Mouse (Mus musculus) midbrain, embryonic 11.5 days (tissue): ENCODE results near the gene Efcab12. TPM values are rescaled to one million over a fixed set of nuclear protein-coding genes. Genes with fewer than 3 reads are reported as not detected.
"Not testable (repeated sequence)": the region's sequence is repeated elsewhere in the genome, so short reads cannot be mapped to it uniquely, and the experiment has no call there.

Experiments
- ATAC-seq: fragments of 200-750 bp; cut with Nextera tagmentation; 2 replicates; pipeline ENCODE4 v1.8.0; 2017; ENCODE audit warnings: moderate TSS enrichment, moderate library complexity; ENCODE audit not compliant: low FRiP score
- DNase-seq: peaks from one replicate; pipeline ENCODE4 v3.0.0; 2015; ENCODE audit warnings: low spot score; ENCODE audit errors: missing footprints
- H3K27ac ChIP-seq: fragments of 300-500 bp; sonication (generic); 2 replicates; pipeline ENCODE4 v1.5.1; 2014; ENCODE audit warnings: low read depth, low read length
- H3K27me3 ChIP-seq: fragments of 300-500 bp; sonication (generic); 2 replicates; pipeline ENCODE4 v1.6.1; 2014; ENCODE audit warnings: mild to moderate bottlenecking, low read length, moderate library complexity, mixed read lengths; ENCODE audit not compliant: control insufficient read depth, insufficient read depth
- H3K36me3 ChIP-seq: fragments of 300-500 bp; sonication (generic); 2 replicates; pipeline ENCODE4 v1.6.1; 2014; ENCODE audit warnings: mild to moderate bottlenecking, low read length, moderate library complexity, mixed read lengths; ENCODE audit not compliant: control insufficient read depth, insufficient read depth
- H3K4me1 ChIP-seq: fragments of 300-500 bp; sonication (generic); 2 replicates; pipeline ENCODE4 v1.6.1; 2014; ENCODE audit warnings: low read length; ENCODE audit not compliant: control insufficient read depth, insufficient read depth
- H3K4me2 ChIP-seq: fragments of 300-500 bp; sonication (generic); 2 replicates; pipeline ENCODE4 v1.6.1; 2014; ENCODE audit warnings: mild to moderate bottlenecking, moderate library complexity
- H3K4me3 ChIP-seq: fragments of 300-500 bp; sonication (generic); 2 replicates; pipeline ENCODE4 v1.5.1; 2014; ENCODE audit warnings: low read depth, low read length
- H3K9ac ChIP-seq: fragments of 300-500 bp; sonication (generic); 2 replicates; pipeline ENCODE4 v1.6.1; 2014; ENCODE audit warnings: low read length
- H3K9me3 ChIP-seq: fragments of 300-500 bp; sonication (generic); 2 replicates; pipeline ENCODE4 v1.6.1; 2016; ENCODE audit warnings: low read length; ENCODE audit not compliant: control insufficient read depth
- WGBS: fragments of 180-500 bp; shearing (Covaris S2); extraction: QIAGEN DNeasy Blood & Tissue Kit; methylation state at CpG from one replicate; pipeline ENCODE4 v1.1.7; 2014; 5-methylcytosine and 5-hydroxymethylcytosine counted together
- polyA plus RNA-seq: library from polyadenylated mRNA; unstranded; fragments of >200 nt; fragmentation: Nextera tagmentation; extraction: Ambion mirVana; gene quantifications from 2 replicates; pipeline ENCODE4 v1.2.1, GENCODE M21; 2014

Efcab12 gene
- polyA plus RNA-seq, 1 experiment from 2014 or later = 1.7 TPM

DNA sequence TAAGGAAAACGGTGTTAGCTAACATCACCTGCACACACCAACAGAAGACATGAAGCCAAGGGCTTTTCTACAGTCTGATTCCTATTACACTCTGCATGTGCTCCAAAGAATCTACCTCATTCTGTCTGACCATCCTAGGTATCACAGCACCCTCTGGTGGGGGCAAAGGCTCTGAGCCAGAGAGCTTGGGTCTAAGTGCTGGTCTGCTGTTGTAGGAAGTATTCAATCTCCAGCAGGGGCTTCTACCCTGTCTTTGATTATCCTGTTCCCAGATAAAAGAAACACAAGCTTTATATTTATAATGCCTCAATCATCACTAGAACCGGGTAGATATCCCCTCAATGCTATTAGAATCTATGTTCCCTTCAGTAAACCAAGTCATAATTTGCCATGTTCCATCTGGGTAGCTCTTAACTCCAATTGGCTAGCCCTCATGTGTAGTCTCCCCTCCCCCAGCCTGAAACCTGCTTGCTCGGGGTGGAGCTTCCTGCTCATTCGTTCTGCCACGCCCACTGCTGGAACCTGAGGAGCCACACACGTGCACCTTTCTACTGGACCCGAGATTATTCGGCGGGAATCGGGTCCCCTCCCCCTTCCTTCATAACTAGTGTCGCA is 14.3 kb downstream of the Efcab12 start:
- peak overlapping the region; percentile 1; the same call in 1 of the 2 replicates for H3K4me2 ChIP-seq
- H3K4me1 ChIP-seq, H3K4me3 ChIP-seq, H3K9ac ChIP-seq, H3K27ac ChIP-seq, H3K36me3 ChIP-seq, H3K9me3 ChIP-seq, H3K27me3 ChIP-seq: not testable (repeated sequence)
- DNase-seq (peak; percentile 95), ATAC-seq (peak; percentile 89)
- 2% methylated on average over 4 of the region's 11 CpGs for WGBS

- H3K9ac ChIP-seq = no peak overlapping the region
- H3K4me2 ChIP-seq = no peak overlapping the region
- no peak overlapping the region for H3K27ac ChIP-seq
- no peaks in the 10 kb centered on the region for H3K9me3 ChIP-seq
- no peak overlapping the region for H3K4me3 ChIP-seq
- no peaks in the 10 kb centered on the region for H3K27me3 ChIP-seq
- no peak for DNase-seq
- no peak for ATAC-seq
- H3K36me3 ChIP-seq = no peaks in the 10 kb centered on the region
- WGBS = 89% methylated on average over 8 of the region's 8 CpGs
- H3K4me1 ChIP-seq = no peaks in the 10 kb centered on the region
Observed at GRCm38 (mm10) chr6:115821216-115821993, 16.8 kb downstream of the Efcab12 start.

DNA sequence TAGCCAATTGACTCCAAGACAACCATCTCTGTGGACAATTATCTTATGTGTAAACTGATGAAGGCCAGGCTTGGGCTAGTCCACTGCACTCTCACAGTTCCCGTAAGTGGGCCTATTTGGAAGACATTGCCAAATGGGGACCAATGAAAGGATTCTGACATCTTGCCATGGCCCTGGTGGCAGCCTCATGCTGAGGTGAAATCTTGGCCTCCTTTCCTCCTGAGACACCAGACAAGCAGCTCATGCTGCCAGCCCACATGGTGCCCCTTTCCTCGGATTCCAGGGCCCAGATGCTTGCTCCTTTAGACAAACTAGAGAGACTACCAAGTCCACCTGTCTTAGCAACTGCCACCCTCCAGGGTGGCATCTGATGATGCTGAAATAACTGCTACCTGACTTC is 20.1 kb downstream of the Efcab12 start:
- H3K4me1 ChIP-seq = peaks cover 3% of the 10 kb centered on the region; the same call in 1 of the 2 replicates
- no peak overlapping the region for H3K4me2 ChIP-seq
- H3K27ac ChIP-seq = no peak overlapping the region
- no peak overlapping the region for H3K4me3 ChIP-seq
- no peaks in the 10 kb centered on the region for H3K27me3 ChIP-seq
- no peaks in the 10 kb centered on the region for H3K9me3 ChIP-seq
- no peak for DNase-seq
- WGBS = 85% methylated on average over 2 of the region's 2 CpGs
- H3K9ac ChIP-seq = no peak overlapping the region
- ATAC-seq = no peak
- H3K36me3 ChIP-seq = no peaks in the 10 kb centered on the region

DNA sequence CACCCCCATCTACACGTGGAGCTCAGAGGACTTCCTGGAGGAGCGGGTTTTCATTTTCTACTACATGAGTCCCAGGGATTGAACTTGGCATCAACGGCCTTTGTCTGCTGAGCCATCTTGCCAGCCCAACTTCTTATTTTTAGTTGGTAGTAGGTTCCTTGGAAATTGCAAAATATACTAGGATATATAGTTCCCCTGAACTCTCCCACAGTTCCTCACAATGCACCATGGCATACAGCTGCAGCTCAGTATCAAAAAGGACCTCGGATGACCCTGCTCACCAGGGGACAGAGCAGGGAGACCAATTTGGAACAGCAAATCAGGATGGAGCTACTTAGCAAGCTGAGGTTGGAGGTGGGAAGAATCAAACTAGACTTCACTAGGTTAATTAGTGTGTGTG is 23.2 kb downstream of the Efcab12 start:
- no peaks in the 10 kb centered on the region for H3K9me3 ChIP-seq
- ATAC-seq = no peak
- DNase-seq = no peak
- H3K27ac ChIP-seq = no peak overlapping the region
- H3K4me2 ChIP-seq = no peak overlapping the region
- no peak overlapping the region for H3K9ac ChIP-seq
- H3K4me3 ChIP-seq = no peak overlapping the region
- 88% methylated on average over 4 of the region's 4 CpGs for WGBS
- no peaks in the 10 kb centered on the region for H3K36me3 ChIP-seq
- H3K4me1 ChIP-seq = peaks cover 3% of the 10 kb centered on the region; the same call in 1 of the 2 replicates
- no peaks in the 10 kb centered on the region for H3K27me3 ChIP-seq

GRCm38 (mm10) chr6:115814104-115814503 is 24.1 kb downstream of the Efcab12 start:
- Histone ChIP-seq H3K4me3 (no peak overlapping the region), H3K27me3 (no peaks in the 10 kb centered on the region), H3K4me2 (no peak overlapping the region), H3K9me3 (no peaks in the 10 kb centered on the region), H3K4me1 (peaks cover 3% of the 10 kb centered on the region; the same call in 1 of the 2 replicates), H3K36me3 (no peaks in the 10 kb centered on the region), H3K9ac (no peak overlapping the region), H3K27ac (no peak overlapping the region)
- 27% methylated on average over 4 of the region's 4 CpGs for WGBS
- DNase-seq (peak; percentile 87), ATAC-seq (peak; percentile 27; the same call in 1 of the 2 replicates)

- DNase-seq (no peak), ATAC-seq (no peak)
- 66% methylated on average over 8 of the region's 8 CpGs for WGBS
- Histone ChIP-seq H3K27me3 (no peaks in the 10 kb centered on the region), H3K4me3 (no peak overlapping the region), H3K36me3 (peaks cover under 1% of the 10 kb centered on the region; the same call in 1 of the 2 replicates), H3K4me1 (peaks cover 12% of the 10 kb centered on the region), H3K9ac (no peak overlapping the region), H3K4me2 (no peak overlapping the region), H3K27ac (no peak overlapping the region), H3K9me3 (no peaks in the 10 kb centered on the region)
Observed at GRCm38 (mm10) chr6:115811606-115812005, 26.6 kb downstream of the Efcab12 start.

DNA sequence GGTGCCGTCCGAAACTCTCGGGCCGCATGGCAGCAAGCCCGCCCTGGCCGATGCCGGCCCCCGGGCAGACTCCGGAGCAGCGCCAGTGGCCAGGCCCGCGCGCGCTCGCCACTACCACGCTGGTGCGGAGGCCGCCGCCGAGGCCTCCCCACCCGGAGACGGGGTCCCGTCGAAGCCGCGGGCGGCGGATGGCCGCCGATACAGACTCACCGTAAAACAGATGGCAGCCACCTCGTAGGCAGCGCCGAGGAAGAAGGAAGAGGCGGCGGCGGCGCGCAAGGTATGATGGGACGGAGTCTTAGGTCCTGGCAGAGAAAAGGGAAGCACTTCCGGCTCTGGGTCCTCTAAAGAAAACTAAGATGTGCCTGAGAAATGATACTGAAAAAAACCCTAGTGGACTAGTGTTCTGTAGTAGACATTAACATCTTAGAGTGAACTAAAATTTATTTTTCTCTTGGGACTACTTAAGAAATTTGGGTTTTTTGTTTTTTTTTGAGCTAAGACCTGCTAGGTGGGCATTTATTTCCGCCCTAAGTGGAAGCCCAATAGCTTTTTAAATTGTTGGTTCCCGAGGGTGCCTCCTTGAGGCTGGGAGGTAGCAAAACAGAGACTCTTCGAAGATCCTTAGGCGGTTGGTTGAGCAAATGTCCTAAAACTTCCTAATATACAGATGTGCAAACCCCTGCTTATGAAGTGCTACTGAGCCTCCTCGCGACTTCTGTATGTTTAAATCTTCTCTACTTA is 29.6 kb downstream of the Efcab12 start, which contains the start of gene Rpl32:
Gene Rpl32 (minus strand): TSS at position 260 of the 744 bp plus-strand sequence.
- H3K27me3 ChIP-seq = no peaks in the 10 kb centered on the region
- H3K27ac ChIP-seq = peak within 1 kb of the TSS; percentile 91
- H3K4me2 ChIP-seq = peak within 1 kb of the TSS; percentile 88
- DNase-seq = peak; percentile 99
- no peaks in the 10 kb centered on the region for H3K9me3 ChIP-seq
- H3K4me3 ChIP-seq = peak within 1 kb of the TSS; percentile 100
- under 1% methylated on average over 47 of the region's 47 CpGs for WGBS
- ATAC-seq = peak; percentile 84
- peaks cover 15% of the 10 kb centered on the region for H3K4me1 ChIP-seq
- H3K36me3 ChIP-seq = peaks cover 22% of the 10 kb centered on the region; the same call in 1 of the 2 replicates
- peak within 1 kb of the TSS; percentile 100 for H3K9ac ChIP-seq

GRCm38 (mm10) chr6:115808196-115808487 is 30.1 kb downstream of the Efcab12 start:
- Histone ChIP-seq H3K4me3 (peak overlapping the region; percentile 100), H3K9me3 (no peaks in the 10 kb centered on the region), H3K4me2 (peak overlapping the region; percentile 88), H3K27ac (peak overlapping the region; percentile 91), H3K36me3 (peaks cover 23% of the 10 kb centered on the region; the same call in 1 of the 2 replicates), H3K9ac (peak overlapping the region; percentile 100), H3K27me3 (no peaks in the 10 kb centered on the region), H3K4me1 (peaks cover 15% of the 10 kb centered on the region)
- WGBS = 0% methylated on average over 22 of the region's 22 CpGs
- no peak for ATAC-seq
- DNase-seq = no peak
